Mouse (Mus musculus) kidney, postnatal 36 days (tissue): ENCODE results near the gene Ckm.

Experiments used
- DNase-seq, 2 experiments: peaks; one replicate each; pipeline ENCODE4 v3.0.0; 2021 to 2022; ENCODE audit warnings: mixed read lengths in 2 of 2

Gene Ckm

GRCm38 (mm10) chr7:19404476-19404875, at the start of gene Ckm:
Gene Ckm (plus strand): TSS chr7:19404776.
- DNase-seq = no peak

GRCm38 (mm10) chr7:19354991-19355390, 49.6 kb upstream of the Ckm start:
- DNase-seq = no peak

- no peak for DNase-seq
These were observed 48.3 kb upstream of the Ckm start for GRCm38 (mm10) chr7:19356311-19356710.

GRCm38 (mm10) chr7:19357381-19358375, 46.9 kb upstream of the Ckm start:
- DNase-seq = no peak

GRCm38 (mm10) chr7:19358634-19359033, 45.9 kb upstream of the Ckm start:
- no peak for DNase-seq

GRCm38 (mm10) chr7:19359299-19359891, 45.2 kb upstream of the Ckm start, which contains the start of the genes Cd3eap and Ppp1r13l:
Gene Cd3eap (minus strand): TSS chr7:19359483.
Gene Ppp1r13l (plus strand): TSS chr7:19359749.
- peak; percentile 88 to 93 for DNase-seq

GRCm38 (mm10) chr7:19359892-19360641, 44.5 kb upstream of the Ckm start:
- DNase-seq = peak; percentile 75 to 83

- DNase-seq = peak; percentile 96 to 97
These were observed 43.6 kb upstream of the Ckm start for GRCm38 (mm10) chr7:19360944-19361343.

GRCm38 (mm10) chr7:19361720-19362119, 42.9 kb upstream of the Ckm start:
- peak; percentile 72 to 92 for DNase-seq

GRCm38 (mm10) chr7:19362276-19362675, 42.3 kb upstream of the Ckm start:
- DNase-seq = no peak

- DNase-seq = peak; percentile 84 to 93
These were observed 40.7 kb upstream of the Ckm start for GRCm38 (mm10) chr7:19363881-19364280.

GRCm38 (mm10) chr7:19365376-19365775, 39.2 kb upstream of the Ckm start:
- DNase-seq = no peak

GRCm38 (mm10) chr7:19368380-19368779, 36.2 kb upstream of the Ckm start:
- DNase-seq = peak; percentile 56 to 86

- peak; percentile 47 to 83 for DNase-seq
These were observed 34.7 kb upstream of the Ckm start for GRCm38 (mm10) chr7:19369823-19370425.

GRCm38 (mm10) chr7:19373367-19373766, 31.2 kb upstream of the Ckm start:
- DNase-seq = no peak

GRCm38 (mm10) chr7:19375368-19375767, 29.2 kb upstream of the Ckm start:
- DNase-seq = no peak

- no peak for DNase-seq
These were observed 28.6 kb upstream of the Ckm start for GRCm38 (mm10) chr7:19376019-19376418.

- no peak for DNase-seq
These were observed 26.5 kb upstream of the Ckm start for GRCm38 (mm10) chr7:19378049-19378448.

GRCm38 (mm10) chr7:19381377-19382165, 23.0 kb upstream of the Ckm start, which contains the start of gene Ercc2:
Gene Ercc2 (plus strand): TSS chr7:19382010.
- DNase-seq = peak; percentile 99 to 100

- DNase-seq = peak; percentile 20 to 62
These were observed 22.4 kb upstream of the Ckm start for GRCm38 (mm10) chr7:19382166-19382541.

- no peak for DNase-seq
These were observed 20.9 kb upstream of the Ckm start for GRCm38 (mm10) chr7:19383708-19384107.
